Mouse (Mus musculus) forebrain, embryonic 15.5 days (tissue): ENCODE results near the gene Rer1. TPM values are rescaled to one million over a fixed set of nuclear protein-coding genes. Genes with fewer than 3 reads are reported as not detected.

Experiments
- ATAC-seq: fragments of 200-750 bp; cut with Nextera tagmentation; replicated peaks from 2 replicates; pipeline ENCODE4 v1.8.0; 2017; ENCODE audit warnings: mild to moderate bottlenecking, moderate TSS enrichment, moderate library complexity
- H3K27ac ChIP-seq: fragments of 300-500 bp; sonication (generic); replicated peaks from 2 replicates; pipeline ENCODE4 v1.5.1; 2015; ENCODE audit warnings: mild to moderate bottlenecking, inconsistent platforms
- H3K27me3 ChIP-seq: fragments of 300-500 bp; sonication (generic); 2 replicates; pipeline ENCODE4 v1.6.1; 2015; ENCODE audit warnings: inconsistent platforms
- H3K36me3 ChIP-seq: fragments of 300-500 bp; sonication (generic); 2 replicates; pipeline ENCODE4 v1.6.1; 2015; ENCODE audit warnings: mild to moderate bottlenecking, inconsistent platforms
- H3K4me1 ChIP-seq: fragments of 300-500 bp; sonication (generic); 2 replicates; pipeline ENCODE4 v1.6.1; 2015; ENCODE audit warnings: inconsistent platforms
- H3K4me2 ChIP-seq: fragments of 300-500 bp; sonication (generic); replicated peaks from 2 replicates; pipeline ENCODE4 v1.6.1; 2015; ENCODE audit warnings: mild to moderate bottlenecking, inconsistent platforms
- H3K4me3 ChIP-seq: fragments of 300-500 bp; sonication (generic); 2 replicates; pipeline ENCODE4 v1.5.1; 2015; ENCODE audit warnings: mild to moderate bottlenecking, inconsistent platforms
- H3K9ac ChIP-seq: fragments of 300-500 bp; sonication (generic); replicated peaks from 2 replicates; pipeline ENCODE4 v1.6.1; 2015; ENCODE audit warnings: mild to moderate bottlenecking, inconsistent platforms
- H3K9me3 ChIP-seq: fragments of 300-500 bp; sonication (generic); 2 replicates; pipeline ENCODE4 v1.6.1; 2016; ENCODE audit warnings: inconsistent platforms
- WGBS: fragments of 180-500 bp; shearing (Covaris S2); methylation state at CpG from one replicate; pipeline ENCODE4 v1.1.7; 2015; ENCODE audit warnings: mixed read lengths; 5-methylcytosine and 5-hydroxymethylcytosine counted together
- polyA plus RNA-seq: library from polyadenylated mRNA; unstranded; fragments of >200 nt; fragmentation: Nextera tagmentation; extraction: Ambion mirVana; gene quantifications from 2 replicates; pipeline ENCODE4 v1.2.1, GENCODE M21; 2015

Gene Rer1
- polyA plus RNA-seq, 1 experiment from 2014 or later = 127 TPM

DNA sequence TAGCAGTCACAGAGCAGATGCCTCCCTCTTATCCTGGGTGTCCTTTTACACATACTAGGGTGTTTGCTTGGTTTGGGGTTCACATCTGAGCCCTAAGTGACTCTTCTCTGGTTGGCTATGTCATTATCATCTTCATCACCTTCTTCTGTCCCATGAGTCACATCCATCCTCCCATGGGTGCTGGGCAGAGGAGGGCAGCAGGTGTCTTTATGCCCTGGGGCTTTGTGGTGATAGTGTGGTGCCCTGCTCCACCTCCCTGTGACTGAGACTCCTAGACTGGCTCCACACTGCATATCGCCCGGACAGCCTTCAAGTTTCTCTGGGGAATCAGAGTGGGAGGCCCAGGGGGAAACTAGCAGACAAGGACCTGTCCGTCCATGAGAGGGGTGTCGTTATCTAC, 12.4 kb upstream of the Rer1 start:
- WGBS = 83% methylated on average over 4 of the region's 4 CpGs
- H3K36me3 ChIP-seq = no peaks in the 10 kb centered on the region
- H3K4me3 ChIP-seq = no peak overlapping the region
- no peak overlapping the region for H3K27ac ChIP-seq
- H3K4me2 ChIP-seq = no peak overlapping the region
- H3K4me1 ChIP-seq = peaks cover 4% of the 10 kb centered on the region
- H3K9me3 ChIP-seq = no peaks in the 10 kb centered on the region
- no peak overlapping the region for H3K9ac ChIP-seq
- H3K27me3 ChIP-seq = no peaks in the 10 kb centered on the region
- ATAC-seq = no peak

DNA sequence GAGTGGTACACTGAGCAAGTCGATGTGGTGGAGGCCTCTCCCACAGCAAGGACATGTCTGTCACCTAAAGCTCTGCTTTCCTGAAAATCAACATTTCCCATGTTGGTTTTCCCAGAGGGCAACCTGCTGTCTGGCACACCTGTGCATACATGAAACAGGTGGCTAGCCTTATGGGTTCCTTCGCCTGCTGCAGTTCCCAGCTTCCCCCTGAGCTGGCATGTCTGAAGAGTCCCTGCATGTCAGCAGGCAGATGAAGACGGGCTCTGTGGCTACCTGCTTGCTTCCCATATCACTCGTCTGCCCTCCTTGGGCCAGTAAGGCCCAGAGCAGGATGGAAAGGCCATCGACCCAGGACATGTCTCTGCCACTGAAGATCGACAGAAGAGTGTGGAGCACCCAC, 11.3 kb upstream of the Rer1 start:
- H3K4me1 ChIP-seq = peaks cover 4% of the 10 kb centered on the region
- H3K4me3 ChIP-seq = no peak overlapping the region
- no peaks in the 10 kb centered on the region for H3K9me3 ChIP-seq
- 83% methylated on average over 6 of the region's 6 CpGs for WGBS
- no peak overlapping the region for H3K9ac ChIP-seq
- no peak for ATAC-seq
- H3K36me3 ChIP-seq = no peaks in the 10 kb centered on the region
- H3K27me3 ChIP-seq = no peaks in the 10 kb centered on the region
- no peak overlapping the region for H3K27ac ChIP-seq
- H3K4me2 ChIP-seq = no peak overlapping the region

DNA sequence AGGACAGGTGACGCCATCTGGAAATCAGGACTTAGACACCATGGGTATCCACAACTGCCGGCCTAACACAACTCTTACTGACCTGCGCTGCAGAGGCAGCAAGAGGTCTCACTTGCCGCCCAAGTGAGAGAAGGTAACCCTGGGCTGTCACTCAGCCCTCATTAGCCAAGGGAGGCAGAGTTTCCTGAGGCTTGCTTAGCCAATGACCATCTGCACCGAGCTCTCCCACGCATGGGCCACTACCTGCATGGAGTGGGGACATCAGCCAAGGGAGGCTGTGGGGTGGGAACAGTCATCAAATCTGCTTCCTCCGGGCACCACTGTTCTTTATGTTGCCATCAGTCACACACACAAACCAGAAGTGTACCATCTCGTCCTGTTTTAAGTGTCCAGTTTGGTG, 9.8 kb upstream of the Rer1 start:
- Histone ChIP-seq H3K9me3 (no peaks in the 10 kb centered on the region), H3K27ac (no peak overlapping the region), H3K4me1 (peaks cover 4% of the 10 kb centered on the region), H3K4me3 (no peak overlapping the region), H3K36me3 (0 out of 2 replicates have a peak, but pooled peaks cover 2% of the 10 kb centered on the region), H3K27me3 (no peaks in the 10 kb centered on the region), H3K4me2 (no peak overlapping the region), H3K9ac (no peak overlapping the region)
- 83% methylated on average over 8 of the region's 8 CpGs for WGBS
- ATAC-seq = no peak

DNA sequence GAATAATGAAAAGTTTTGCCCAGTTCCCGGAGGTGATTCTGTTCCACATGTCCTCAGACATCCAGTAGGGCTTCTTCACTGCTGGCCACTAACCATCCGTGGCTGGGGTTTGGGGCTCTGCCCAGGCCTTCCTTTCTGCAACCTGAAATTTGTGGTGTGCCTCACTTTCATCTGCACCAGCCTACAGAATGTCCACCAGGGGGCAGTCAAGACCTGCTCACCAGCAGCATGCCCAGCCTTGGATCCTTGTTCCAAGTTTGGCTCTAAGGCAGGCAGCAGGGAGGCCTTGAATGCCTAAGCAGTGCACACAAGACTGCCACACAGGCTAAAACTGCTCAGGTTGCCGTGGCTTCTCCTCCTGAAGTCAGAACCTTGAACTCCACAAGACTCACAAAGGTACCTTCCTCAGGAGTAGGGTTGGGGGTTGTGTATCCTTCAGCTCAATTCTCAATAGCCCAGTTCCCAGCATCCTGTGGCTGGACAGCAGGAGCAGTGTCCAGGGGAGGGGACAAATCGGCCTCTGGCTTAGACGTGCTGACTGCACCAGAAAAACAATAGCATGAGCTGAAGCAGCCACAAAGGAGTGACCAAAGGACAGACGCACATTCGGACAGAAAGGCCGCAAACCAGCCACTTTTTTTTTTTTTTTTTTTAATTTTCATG, 9.2 kb upstream of the Rer1 start:
- H3K9ac ChIP-seq = no peak overlapping the region
- H3K27ac ChIP-seq = 0 out of 2 replicates have a peak overlapping the region, but pooled peaks have one; percentile 41
- 32% methylated on average over 8 of the region's 8 CpGs for WGBS

DNA sequence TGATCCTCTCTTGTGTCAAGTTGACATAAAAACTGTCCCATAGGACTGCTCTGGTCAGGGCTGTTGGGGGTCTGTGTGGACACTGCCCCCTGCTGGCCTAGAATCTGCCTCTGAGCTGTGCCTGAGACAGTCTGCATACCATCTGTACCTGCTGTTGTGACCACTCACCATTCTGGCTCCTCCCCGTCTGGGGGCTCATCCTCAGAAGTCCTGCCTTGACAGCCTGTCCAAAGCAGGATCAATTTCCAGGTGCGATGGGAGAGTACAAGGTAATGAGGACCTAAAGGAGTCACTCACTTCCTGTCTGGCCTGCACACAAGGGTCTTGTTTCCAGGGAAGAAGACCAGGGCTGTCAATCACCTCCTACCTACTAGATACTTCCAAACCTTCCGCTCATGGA, 8.4 kb upstream of the Rer1 start:
- 0 out of 2 replicates have a peak, but pooled peaks cover 2% of the 10 kb centered on the region for H3K36me3 ChIP-seq
- H3K9ac ChIP-seq = no peak overlapping the region
- 65% methylated on average over 3 of the region's 3 CpGs for WGBS
- H3K4me2 ChIP-seq = no peak overlapping the region
- 0 out of 2 replicates have a peak overlapping the region, but pooled peaks have one; percentile 17 for H3K27ac ChIP-seq
- peaks cover 4% of the 10 kb centered on the region for H3K4me1 ChIP-seq
- peak; percentile 44; the same call in 1 of the 2 replicates for ATAC-seq
- no peaks in the 10 kb centered on the region for H3K27me3 ChIP-seq
- no peaks in the 10 kb centered on the region for H3K9me3 ChIP-seq
- H3K4me3 ChIP-seq = no peak overlapping the region

More for the DNA sequence above, 9.2 kb upstream of the Rer1 start:
- peak; percentile 90 for ATAC-seq
- H3K4me2 ChIP-seq = no peak overlapping the region
- peaks cover 4% of the 10 kb centered on the region for H3K4me1 ChIP-seq
- no peak overlapping the region for H3K4me3 ChIP-seq
- H3K27me3 ChIP-seq = no peaks in the 10 kb centered on the region
- H3K36me3 ChIP-seq = 0 out of 2 replicates have a peak, but pooled peaks cover 2% of the 10 kb centered on the region
- H3K9me3 ChIP-seq = no peaks in the 10 kb centered on the region

DNA sequence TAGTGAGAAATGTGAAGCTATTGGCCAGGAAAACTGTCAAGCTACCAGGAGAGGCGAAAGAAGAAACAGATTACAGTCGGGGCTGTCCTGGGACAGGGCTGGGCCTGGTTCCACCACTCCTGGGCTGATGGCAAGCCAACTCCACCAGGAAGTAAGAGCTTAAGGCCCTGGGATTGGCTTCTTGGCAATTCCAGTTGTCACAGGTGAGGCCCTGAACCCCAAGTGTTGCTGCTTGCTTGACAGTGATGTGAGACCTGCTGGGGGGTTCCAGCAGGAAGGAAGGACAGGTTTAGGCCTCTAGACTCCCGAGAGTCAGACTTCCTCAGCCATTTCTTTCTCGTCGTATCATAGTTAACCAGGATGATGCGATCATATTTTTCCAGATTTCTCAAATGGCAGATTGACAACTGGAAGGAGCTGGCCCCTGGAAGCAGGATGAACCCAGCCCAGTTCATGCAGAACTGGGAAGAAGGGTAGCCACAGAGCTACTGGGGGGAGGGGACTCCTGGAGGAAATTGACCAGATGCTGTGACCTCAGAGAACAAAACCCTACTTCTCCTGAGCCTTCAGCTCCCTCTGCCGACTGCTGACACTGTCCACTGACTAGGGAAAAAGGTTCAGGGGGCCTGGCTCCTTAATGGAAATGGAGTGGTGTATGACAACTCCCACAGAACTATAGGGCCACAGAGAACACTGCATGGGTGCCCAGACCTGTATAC, 7.4 kb upstream of the Rer1 start:
- no peak overlapping the region for H3K9ac ChIP-seq
- H3K36me3 ChIP-seq = 0 out of 2 replicates have a peak, but pooled peaks cover 2% of the 10 kb centered on the region
- no peak overlapping the region for H3K27ac ChIP-seq
- ATAC-seq = no peak
- WGBS = 87% methylated on average over 7 of the region's 7 CpGs
- H3K9me3 ChIP-seq = no peaks in the 10 kb centered on the region
- H3K4me1 ChIP-seq = peaks cover 4% of the 10 kb centered on the region
- no peak overlapping the region for H3K4me3 ChIP-seq
- H3K27me3 ChIP-seq = no peaks in the 10 kb centered on the region
- no peak overlapping the region for H3K4me2 ChIP-seq

DNA sequence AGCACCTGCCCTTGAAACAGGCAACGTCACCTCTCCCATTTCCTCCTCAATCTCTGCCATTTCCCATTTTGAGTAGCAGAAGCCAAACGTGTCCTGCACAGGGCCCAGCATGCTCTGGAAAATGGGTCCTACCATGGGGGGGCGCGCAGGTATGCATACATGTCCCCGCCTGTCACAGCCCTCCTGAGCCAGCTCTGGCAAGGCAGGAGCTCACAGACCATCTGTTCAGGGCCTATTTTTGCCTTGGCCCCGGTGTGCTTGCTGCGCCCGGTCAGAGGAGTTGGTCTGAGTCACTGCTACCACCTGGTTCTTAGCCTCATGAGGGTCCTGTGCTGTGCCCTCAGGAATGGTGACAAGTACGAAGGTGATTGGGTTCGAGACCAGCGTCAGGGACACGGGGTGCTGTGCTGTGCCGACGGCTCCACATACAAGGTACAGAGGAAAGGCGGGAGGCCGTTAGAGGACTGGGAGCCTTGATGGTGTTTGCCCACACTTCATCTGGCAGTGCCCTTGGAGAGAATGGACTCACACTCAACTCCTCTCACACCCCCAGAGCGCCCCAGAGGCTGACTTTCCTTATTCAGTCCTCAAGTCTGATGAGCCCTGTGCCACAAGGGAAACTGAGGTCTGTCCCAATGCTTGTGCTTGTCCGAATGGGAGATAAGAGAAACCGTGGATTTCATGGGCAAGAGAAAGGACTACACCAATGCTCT, 6.7 kb upstream of the Rer1 start:
- WGBS = 92% methylated on average over 19 of the region's 19 CpGs
- Histone ChIP-seq H3K4me2 (no peak overlapping the region), H3K9me3 (no peaks in the 10 kb centered on the region), H3K4me1 (peaks cover 4% of the 10 kb centered on the region), H3K36me3 (0 out of 2 replicates have a peak, but pooled peaks cover 2% of the 10 kb centered on the region), H3K27ac (no peak overlapping the region), H3K27me3 (no peaks in the 10 kb centered on the region), H3K4me3 (no peak overlapping the region), H3K9ac (no peak overlapping the region)
- no peak for ATAC-seq

DNA sequence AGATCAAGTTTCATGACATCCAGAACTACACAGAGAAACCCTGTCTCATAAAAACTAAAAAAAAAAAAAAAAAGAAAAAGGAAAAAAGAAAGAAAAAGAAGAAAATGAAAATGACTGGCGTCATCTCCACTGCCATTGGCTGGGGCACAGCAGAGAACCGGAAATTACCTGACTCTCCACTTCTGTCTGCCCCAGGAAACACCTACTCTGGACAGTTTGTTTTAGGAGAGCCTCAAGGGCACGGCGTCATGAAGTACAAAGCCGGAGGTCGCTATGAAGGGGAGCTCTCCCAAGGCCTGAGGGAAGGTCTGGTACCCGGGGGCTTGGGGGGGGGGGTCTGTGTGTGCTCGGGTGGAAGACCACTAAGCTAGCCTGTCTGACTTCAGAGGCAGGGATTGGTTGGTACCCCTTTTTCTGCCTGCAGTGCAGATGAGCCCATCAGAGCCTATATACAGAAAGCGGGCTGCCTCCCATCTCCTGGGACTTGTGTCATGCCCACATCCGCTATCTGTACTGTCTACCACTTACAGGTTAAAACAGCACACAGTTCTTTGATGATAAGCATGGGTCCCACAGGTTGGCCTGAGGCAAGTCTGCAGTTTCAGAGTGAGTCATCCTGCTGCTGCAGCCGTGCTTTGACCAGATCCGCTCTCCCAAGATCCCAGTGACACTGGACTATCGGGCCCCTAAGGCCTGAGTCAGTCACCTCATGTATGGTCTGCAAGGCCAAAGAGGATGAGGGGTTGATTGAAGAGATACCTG, 4.7 kb upstream of the Rer1 start:
- Histone ChIP-seq H3K4me2 (no peak overlapping the region), H3K36me3 (0 out of 2 replicates have a peak, but pooled peaks cover 2% of the 10 kb centered on the region), H3K4me1 (peaks cover 12% of the 10 kb centered on the region), H3K9ac (no peak overlapping the region), H3K27ac (no peak overlapping the region), H3K27me3 (no peaks in the 10 kb centered on the region), H3K9me3 (no peaks in the 10 kb centered on the region), H3K4me3 (no peak overlapping the region)
- ATAC-seq = no peak
- WGBS = 94% methylated on average over 13 of the region's 13 CpGs

DNA sequence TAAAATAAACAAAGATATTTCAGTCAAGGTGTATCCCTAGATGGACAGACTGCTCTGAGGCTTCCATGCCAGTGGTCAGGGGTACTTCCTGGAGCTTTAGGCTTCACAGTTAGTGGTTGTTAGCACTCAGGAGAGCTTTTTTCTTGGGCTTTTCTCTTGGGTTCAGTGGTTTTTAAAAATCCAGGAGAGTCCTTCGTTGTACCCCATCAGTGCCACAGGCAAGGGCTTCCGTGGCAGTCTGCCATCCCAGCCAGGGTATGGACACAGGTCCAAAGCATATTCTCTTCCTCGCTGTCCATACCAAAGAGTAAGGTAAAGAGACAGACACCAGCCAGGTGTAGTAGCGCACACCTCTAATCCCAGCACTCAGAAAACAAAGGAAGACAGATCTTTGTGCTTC, 4.0 kb upstream of the Rer1 start:
- no peaks in the 10 kb centered on the region for H3K27me3 ChIP-seq
- no peaks in the 10 kb centered on the region for H3K9me3 ChIP-seq
- H3K4me2 ChIP-seq = no peak overlapping the region
- 0 out of 2 replicates have a peak, but pooled peaks cover 2% of the 10 kb centered on the region for H3K36me3 ChIP-seq
- no peak for ATAC-seq
- H3K4me3 ChIP-seq = no peak overlapping the region
- no peak overlapping the region for H3K9ac ChIP-seq
- no peak overlapping the region for H3K27ac ChIP-seq
- 98% methylated on average over 4 of the region's 4 CpGs for WGBS
- peaks cover 14% of the 10 kb centered on the region for H3K4me1 ChIP-seq

DNA sequence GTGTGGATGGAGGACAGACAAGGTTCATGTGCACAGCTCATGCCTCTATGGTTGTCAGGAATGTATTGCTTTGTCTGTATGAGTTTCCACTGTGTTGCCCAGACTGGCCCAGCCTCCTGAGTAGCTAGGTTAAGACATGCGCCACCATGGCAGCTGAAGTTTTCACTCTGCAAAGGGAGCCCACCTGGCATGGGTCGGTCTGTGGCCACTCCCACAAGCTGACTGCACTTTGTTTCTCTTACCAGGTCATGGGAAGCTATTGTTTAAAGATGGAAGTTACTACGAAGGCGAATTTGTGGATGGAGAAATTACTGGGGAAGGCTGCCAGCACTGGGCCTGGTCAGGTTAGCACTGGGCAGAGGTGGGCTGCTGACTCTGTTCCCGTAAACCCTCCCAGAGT, 3.1 kb upstream of the Rer1 start:
- Histone ChIP-seq H3K27me3 (no peaks in the 10 kb centered on the region), H3K4me3 (no peak overlapping the region), H3K9ac (no peak overlapping the region), H3K4me2 (no peak overlapping the region), H3K27ac (no peak overlapping the region), H3K9me3 (no peaks in the 10 kb centered on the region), H3K36me3 (0 out of 2 replicates have a peak, but pooled peaks cover 2% of the 10 kb centered on the region), H3K4me1 (peaks cover 23% of the 10 kb centered on the region)
- ATAC-seq = no peak
- WGBS = 89% methylated on average over 5 of the region's 5 CpGs

DNA sequence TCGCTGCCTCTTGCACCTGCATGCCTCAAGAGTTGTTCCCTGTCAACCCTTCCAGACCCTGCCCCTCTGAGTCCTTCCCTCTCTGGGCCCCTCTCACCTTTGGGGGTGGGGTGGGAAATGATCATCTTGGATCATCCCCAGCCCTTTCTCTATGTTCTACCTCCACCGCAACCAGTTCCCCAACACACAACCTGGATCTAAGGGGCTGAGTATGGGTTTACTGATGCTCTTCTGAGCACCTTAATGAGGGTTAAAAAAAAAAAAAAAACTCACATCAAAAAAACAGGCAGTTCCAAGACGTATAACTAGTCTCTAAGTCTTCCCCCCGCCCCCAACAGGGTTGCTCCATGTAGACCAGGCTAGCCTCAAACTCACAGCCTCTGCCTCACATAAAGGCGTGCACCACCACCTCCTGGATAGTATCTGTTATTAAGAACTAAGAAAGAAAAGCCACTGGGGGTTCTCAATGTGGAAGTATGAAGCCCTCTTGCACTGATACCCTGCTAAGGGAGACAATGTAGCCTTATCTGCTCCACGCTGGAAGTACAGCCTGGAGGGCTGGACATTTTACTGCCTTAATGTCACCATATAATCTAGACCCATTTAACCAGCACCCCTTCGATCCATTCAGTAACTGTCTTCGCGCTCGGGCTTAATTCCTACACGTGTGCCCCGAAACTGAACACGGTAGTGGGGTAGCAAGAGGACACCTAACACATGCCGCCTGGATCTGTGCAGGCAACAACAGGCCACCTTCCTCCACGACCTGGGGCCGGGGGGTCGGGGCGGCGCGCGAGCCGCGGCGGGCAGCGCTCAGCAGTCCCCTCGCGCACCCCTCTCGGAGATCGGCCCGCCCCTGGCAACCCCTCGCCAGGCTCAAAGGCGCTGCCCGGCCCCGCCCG, 725 bp downstream of the Rer1 start:
- Histone ChIP-seq H3K36me3 (peaks cover 16% of the 10 kb centered on the region), H3K27me3 (no peaks in the 10 kb centered on the region), H3K4me2 (peak overlapping the region; percentile 95), H3K27ac (peak overlapping the region; percentile 93), H3K9me3 (no peaks in the 10 kb centered on the region), H3K9ac (peak overlapping the region; percentile 90), H3K4me3 (peak overlapping the region; percentile 98), H3K4me1 (peaks cover 25% of the 10 kb centered on the region)
- WGBS = 6% methylated on average over 35 of the region's 35 CpGs
- ATAC-seq = no peak
